Mouse (Mus musculus) liver, embryonic 16.5 days (tissue): ENCODE data around the gene Tmem17. TPM values are rescaled to one million over a fixed set of nuclear protein-coding genes. Genes with fewer than 3 reads are reported as not detected.

Experiments
- ATAC-seq: fragments of 200-750 bp; cut with Nextera tagmentation; 2 replicates; pipeline ENCODE4 v1.8.0; 2017; ENCODE audit warnings: low read depth, mild to moderate bottlenecking, moderate number of reproducible peaks, moderate library complexity
- H3K27ac ChIP-seq: fragments of 300-500 bp; sonication (generic); 2 replicates; pipeline ENCODE4 v1.5.1; 2014; ENCODE audit warnings: mild to moderate bottlenecking, low read length
- H3K27me3 ChIP-seq: fragments of 300-500 bp; sonication (generic); 2 replicates; pipeline ENCODE4 v1.6.1; 2014; ENCODE audit warnings: low read depth, low read length, mixed read lengths; ENCODE audit not compliant: control insufficient read depth, insufficient read depth
- H3K36me3 ChIP-seq: fragments of 300-500 bp; sonication (generic); 2 replicates; pipeline ENCODE4 v1.6.1; 2014; ENCODE audit warnings: mild to moderate bottlenecking; ENCODE audit not compliant: control insufficient read depth, insufficient read depth
- H3K4me1 ChIP-seq: fragments of 300-500 bp; sonication (generic); 2 replicates; pipeline ENCODE4 v1.6.1; 2014; ENCODE audit warnings: low read depth, low read length, mixed read lengths; ENCODE audit not compliant: control insufficient read depth
- H3K4me2 ChIP-seq: fragments of 300-500 bp; sonication (generic); 2 replicates; pipeline ENCODE4 v1.6.1; 2014; ENCODE audit warnings: low read depth, low read length, mixed read lengths
- H3K4me3 ChIP-seq: fragments of 300-500 bp; sonication (generic); 2 replicates; pipeline ENCODE4 v1.5.1; 2014; ENCODE audit warnings: low read depth, mild to moderate bottlenecking, low read length
- H3K9ac ChIP-seq: fragments of 300-500 bp; sonication (generic); 2 replicates; pipeline ENCODE4 v1.6.1; 2014; ENCODE audit warnings: low read depth, low read length
- H3K9me3 ChIP-seq: fragments of 300-500 bp; sonication (generic); replicated peaks from 2 replicates; pipeline ENCODE4 v1.6.1; 2016; ENCODE audit warnings: low read length; ENCODE audit not compliant: control insufficient read depth
- WGBS: fragments of 180-500 bp; shearing (Covaris S2); extraction: QIAGEN DNeasy Blood & Tissue Kit; methylation state at CpG from one replicate; pipeline ENCODE4 v1.1.7; 2014; ENCODE audit not compliant: insufficient replicate concordance; 5-methylcytosine and 5-hydroxymethylcytosine counted together
- polyA plus RNA-seq: library from polyadenylated mRNA; unstranded; fragments of >200 nt; fragmentation: Nextera tagmentation; extraction: Ambion mirVana; gene quantifications from 2 replicates; pipeline ENCODE4 v1.2.1, GENCODE M21; 2015

Gene Tmem17
- polyA plus RNA-seq, 1 experiment from 2014 or later, result 1.3 TPM

DNA sequence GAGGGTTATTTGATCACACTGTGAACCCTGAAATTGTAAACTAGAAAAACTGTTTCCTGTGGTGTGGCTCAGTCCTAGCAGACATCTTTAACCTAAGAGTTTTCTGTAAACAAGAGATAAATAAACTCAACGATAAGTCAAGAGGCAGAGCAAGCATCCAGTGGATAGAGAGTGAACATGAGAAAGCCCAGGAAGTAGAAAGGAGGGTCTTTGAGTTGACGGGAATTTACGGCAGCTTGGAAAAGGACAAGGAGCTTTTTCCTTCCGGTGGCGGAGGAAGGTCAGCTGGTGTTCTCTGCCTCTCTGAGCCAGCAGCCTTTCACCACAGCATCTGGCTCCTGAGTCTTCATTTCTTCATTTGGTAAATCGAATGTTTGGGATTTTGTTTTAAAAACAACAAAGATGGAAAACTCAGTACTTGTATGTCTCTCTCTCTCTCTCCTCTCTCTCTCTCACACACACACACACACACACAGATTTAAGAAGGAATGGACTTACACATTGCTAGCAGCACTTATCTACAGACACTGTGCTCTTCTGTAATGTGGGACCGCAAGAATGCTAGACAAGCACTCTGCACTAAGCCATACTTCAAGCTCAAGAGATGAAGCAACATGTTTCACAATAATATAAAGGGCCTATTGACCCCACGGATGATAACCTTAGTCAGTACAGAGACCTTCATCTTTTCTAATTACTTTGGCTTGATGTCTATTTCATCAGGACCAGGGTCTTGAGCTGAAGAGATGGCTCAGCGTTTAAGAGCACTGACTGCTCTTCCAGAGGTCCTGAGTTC, 10.9 kb upstream of the Tmem17 start:
- Histone ChIP-seq H3K4me3 (no peak overlapping the region), H3K4me2 (no peak overlapping the region), H3K4me1 (no peaks in the 10 kb centered on the region), H3K9ac (no peak overlapping the region), H3K27ac (no peak overlapping the region), H3K9me3 (no peaks in the 10 kb centered on the region), H3K36me3 (no peaks in the 10 kb centered on the region), H3K27me3 (no peaks in the 10 kb centered on the region)
- WGBS, result 64% methylated on average over 9 of the region's 9 CpGs
- no peak for ATAC-seq

DNA sequence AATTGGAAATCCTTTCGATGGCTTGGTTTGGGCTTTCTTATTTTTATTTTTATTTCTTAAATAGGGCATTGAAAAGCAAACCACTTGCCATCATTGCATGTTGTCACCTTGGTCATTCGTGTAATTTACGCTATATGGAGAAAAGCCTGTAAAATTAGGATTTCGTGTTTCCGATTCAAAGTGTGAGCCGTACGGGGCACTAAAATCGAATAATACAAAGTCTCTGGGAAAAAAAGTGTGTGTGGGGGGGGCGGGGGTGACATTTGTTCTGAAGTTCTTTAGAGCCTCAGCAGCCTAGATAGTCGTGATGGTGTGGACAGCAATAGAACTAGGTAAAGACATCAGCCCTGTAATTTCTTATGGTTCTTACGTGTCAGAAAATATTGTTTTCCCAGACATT, 1.2 kb downstream of the Tmem17 start:
- H3K4me2 ChIP-seq, result peak overlapping the region; percentile 77
- peak overlapping the region; percentile 75 for H3K4me3 ChIP-seq
- ATAC-seq, result no peak
- H3K9me3 ChIP-seq, result no peaks in the 10 kb centered on the region
- H3K36me3 ChIP-seq, result no peaks in the 10 kb centered on the region
- H3K4me1 ChIP-seq, result no peaks in the 10 kb centered on the region; the same call in 1 of the 2 replicates
- no peaks in the 10 kb centered on the region for H3K27me3 ChIP-seq
- 60% methylated on average over 11 of the region's 11 CpGs for WGBS
- no peak overlapping the region; the same call in 1 of the 2 replicates for H3K27ac ChIP-seq
- H3K9ac ChIP-seq, result peak overlapping the region; percentile 80; the same call in 1 of the 2 replicates

DNA sequence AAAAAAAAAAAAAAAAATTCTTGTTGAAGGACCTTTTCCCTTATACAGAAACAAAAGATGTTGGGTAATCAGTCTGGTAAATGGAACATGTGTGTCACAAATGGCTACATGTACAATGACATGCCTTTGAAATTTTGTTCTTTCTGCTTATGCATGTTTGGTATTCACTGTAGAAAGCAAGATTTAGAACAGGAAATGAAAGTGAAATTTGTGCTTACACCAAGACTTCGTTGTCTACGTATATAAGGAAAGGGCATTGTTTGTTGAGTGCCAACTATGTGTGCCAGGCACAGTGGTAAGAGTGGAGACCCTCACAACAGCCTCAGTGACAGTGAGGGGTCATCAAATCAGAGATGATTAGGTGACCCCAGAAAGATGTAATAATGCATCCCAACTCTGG, 3.2 kb downstream of the Tmem17 start:
- Histone ChIP-seq H3K4me1 (no peaks in the 10 kb centered on the region; the same call in 1 of the 2 replicates), H3K9ac (no peak overlapping the region), H3K4me3 (no peak overlapping the region), H3K9me3 (no peaks in the 10 kb centered on the region), H3K36me3 (no peaks in the 10 kb centered on the region), H3K27ac (no peak overlapping the region), H3K27me3 (no peaks in the 10 kb centered on the region), H3K4me2 (no peak overlapping the region)
- no peak for ATAC-seq
- 79% methylated on average over 2 of the region's 2 CpGs for WGBS

DNA sequence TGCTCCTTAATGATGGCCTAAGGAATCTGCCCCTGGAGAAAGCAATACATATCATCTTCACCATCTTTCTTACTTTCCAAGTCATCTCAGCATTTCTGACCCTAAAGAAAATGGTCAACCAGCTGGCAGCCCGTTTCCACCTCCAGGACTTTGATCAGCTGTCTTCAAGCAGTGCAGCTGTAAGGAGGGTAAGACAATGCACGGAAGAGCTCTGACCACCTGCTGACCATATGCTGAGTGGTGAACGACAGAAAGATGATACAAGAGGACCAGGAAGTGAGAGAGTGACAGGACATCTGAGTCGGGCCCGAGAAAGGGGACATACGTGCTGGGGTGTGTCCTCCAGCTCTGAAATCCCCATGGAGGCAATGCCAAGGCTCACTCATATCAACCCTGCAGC, 6.6 kb downstream of the Tmem17 start:
- Histone ChIP-seq H3K27me3 (no peaks in the 10 kb centered on the region), H3K36me3 (no peaks in the 10 kb centered on the region), H3K4me3 (no peak overlapping the region), H3K4me1 (no peaks in the 10 kb centered on the region), H3K9ac (no peak overlapping the region), H3K9me3 (no peaks in the 10 kb centered on the region), H3K4me2 (no peak overlapping the region), H3K27ac (no peak overlapping the region)
- ATAC-seq, result no peak
- 70% methylated on average over 6 of the region's 6 CpGs for WGBS

DNA sequence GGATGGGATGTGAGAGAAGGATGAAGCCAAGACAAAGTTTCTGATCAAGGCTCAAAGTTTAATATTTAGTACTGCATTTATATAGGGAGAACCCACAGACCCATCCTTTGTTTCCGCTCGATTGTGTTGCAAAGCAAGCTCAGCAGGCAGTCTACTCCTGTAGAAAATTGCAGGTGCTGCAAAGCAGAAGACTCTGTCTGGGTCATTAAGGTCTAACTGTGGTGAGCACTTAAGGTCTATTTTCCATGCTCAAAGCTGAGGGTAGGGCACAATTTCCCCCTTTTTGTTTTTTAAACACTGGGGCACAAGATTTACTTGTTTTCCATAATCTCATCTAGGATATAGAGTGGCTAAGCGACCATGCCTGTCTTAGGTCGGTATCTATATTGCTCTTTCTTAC, 8.4 kb downstream of the Tmem17 start:
- ATAC-seq, result no peak

DNA sequence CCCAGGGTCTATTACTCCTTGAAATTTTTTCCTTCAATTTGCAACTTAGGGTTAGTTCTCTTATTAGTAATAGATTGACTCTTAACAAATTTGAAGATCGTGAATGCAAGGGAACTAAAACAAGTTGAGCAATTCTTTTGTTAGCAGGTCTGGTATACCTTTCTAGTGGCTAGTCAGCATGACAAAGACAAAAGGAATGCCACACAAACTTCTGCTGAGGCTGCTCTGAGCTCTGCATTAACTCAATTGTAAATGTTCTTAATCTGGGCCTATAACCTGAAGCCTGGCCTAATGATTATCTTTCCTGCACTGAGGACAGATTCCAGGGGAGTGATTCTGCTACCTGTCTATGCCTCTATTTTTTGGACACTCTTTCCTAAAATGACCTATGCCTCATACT, 12.7 kb downstream of the Tmem17 start:
- Histone ChIP-seq H3K27ac (no peak overlapping the region), H3K9me3 (no peaks in the 10 kb centered on the region; the same call in 1 of the 2 replicates), H3K4me3 (no peak overlapping the region), H3K36me3 (no peaks in the 10 kb centered on the region), H3K4me1 (no peaks in the 10 kb centered on the region), H3K9ac (no peak overlapping the region), H3K27me3 (no peaks in the 10 kb centered on the region), H3K4me2 (no peak overlapping the region)
- no peak for ATAC-seq
- 80% methylated on average over 1 of the region's 1 CpGs for WGBS

More for the DNA sequence above, 8.4 kb downstream of the Tmem17 start:
- H3K27me3 ChIP-seq, result no peaks in the 10 kb centered on the region
- no peak overlapping the region for H3K27ac ChIP-seq
- H3K4me3 ChIP-seq, result no peak overlapping the region
- H3K9ac ChIP-seq, result no peak overlapping the region
- no peaks in the 10 kb centered on the region for H3K4me1 ChIP-seq
- 79% methylated on average over 4 of the region's 4 CpGs for WGBS
- H3K4me2 ChIP-seq, result no peak overlapping the region
- H3K36me3 ChIP-seq, result no peaks in the 10 kb centered on the region
- H3K9me3 ChIP-seq, result no peaks in the 10 kb centered on the region

DNA sequence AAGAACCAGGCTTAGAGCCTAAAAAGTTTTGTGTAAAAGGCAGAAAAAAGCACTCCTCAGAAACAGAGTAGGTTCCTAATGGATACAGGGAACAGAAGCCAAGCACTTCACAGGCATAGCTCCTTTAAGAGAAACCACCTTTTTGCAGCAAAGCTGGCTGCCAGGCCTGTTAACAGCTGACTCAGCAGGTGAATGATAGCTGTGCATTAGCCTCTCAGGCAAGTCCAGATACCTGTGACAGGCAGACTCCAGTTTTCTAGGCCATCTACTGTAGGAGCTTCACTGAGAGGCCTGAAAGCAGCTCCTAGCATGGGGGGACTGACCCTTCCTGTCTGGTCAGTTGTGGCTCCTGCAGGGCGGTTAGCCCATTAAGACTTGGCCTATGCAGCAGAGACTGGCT, 28.7 kb downstream of the Tmem17 start:
- Histone ChIP-seq H3K36me3 (no peaks in the 10 kb centered on the region), H3K9me3 (no peaks in the 10 kb centered on the region), H3K27ac (no peak overlapping the region), H3K4me1 (no peaks in the 10 kb centered on the region), H3K4me3 (no peak overlapping the region), H3K9ac (no peak overlapping the region), H3K4me2 (no peak overlapping the region), H3K27me3 (no peaks in the 10 kb centered on the region)
- ATAC-seq, result no peak
- WGBS, result 52% methylated on average over 1 of the region's 1 CpGs

DNA sequence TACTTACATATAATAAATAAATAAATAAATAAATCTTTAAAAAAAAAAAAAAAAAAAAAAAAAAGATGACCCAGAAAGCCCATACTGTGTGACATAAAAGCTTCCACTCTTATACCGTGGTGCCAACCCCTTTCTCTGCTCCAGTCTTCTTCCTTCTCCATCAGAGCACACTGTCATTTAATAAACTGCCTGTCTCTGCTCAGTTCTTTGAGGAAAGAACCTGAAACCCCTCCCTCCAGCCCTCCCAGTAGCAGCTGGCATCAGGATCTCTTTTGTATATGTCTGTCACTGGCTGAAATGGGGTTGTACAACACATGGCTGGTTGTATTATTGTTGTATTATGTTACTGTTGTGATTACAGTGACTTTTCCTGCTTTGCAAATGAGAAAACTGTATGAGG, 48.2 kb downstream of the Tmem17 start:
- no peak for ATAC-seq
- 44% methylated on average over 1 of the region's 1 CpGs for WGBS
- Histone ChIP-seq H3K4me3 (no peak overlapping the region), H3K9me3 (no peaks in the 10 kb centered on the region), H3K4me1 (no peaks in the 10 kb centered on the region), H3K36me3 (no peaks in the 10 kb centered on the region), H3K27me3 (no peaks in the 10 kb centered on the region), H3K27ac (no peak overlapping the region), H3K9ac (no peak overlapping the region), H3K4me2 (no peak overlapping the region)

DNA sequence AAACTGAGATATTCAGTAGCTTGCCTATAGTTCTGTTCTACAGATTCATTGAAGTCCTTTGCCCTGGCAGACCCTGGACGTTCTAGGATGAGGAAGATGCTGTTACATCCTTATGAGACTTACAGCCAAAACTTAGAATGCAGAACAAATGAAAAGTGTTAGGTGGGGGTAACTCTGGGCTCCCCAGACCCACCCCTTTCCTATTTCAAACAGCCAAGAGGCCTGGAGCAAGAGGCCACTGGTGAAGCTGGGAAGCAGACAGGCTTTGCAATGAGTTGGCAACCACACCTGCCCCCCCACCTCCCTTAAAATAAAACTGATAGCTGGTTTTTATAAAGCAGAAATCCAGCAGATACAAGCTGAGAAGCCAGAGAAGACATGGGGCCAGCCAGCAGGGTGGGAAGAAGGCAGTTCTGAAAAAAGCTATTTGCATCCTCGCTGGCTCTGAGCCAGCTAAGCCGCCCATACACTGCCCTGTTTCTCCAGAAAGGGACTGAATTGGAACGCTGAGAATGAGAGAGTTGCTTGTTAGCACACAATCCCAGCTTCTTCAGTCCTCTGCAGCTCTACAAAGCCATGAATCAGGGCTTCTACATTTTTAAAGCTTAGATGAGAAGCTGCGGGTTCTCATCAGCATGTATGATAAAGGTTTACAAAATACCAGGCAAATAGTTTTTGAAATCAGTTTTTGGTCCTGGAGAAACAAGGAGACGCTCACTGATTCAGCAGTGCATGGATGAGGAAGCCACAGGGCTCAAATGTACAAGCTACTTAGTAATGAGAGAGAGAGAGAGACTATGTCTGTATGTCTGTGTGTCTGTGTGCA, 48.8 kb downstream of the Tmem17 start:
- no peaks in the 10 kb centered on the region for H3K36me3 ChIP-seq
- H3K9me3 ChIP-seq, result no peaks in the 10 kb centered on the region
- no peaks in the 10 kb centered on the region for H3K27me3 ChIP-seq
- no peak for ATAC-seq
- H3K4me3 ChIP-seq, result no peak overlapping the region
- no peaks in the 10 kb centered on the region for H3K4me1 ChIP-seq
- H3K27ac ChIP-seq, result no peak overlapping the region
- WGBS, result 42% methylated on average over 6 of the region's 6 CpGs
- no peak overlapping the region for H3K4me2 ChIP-seq
- no peak overlapping the region for H3K9ac ChIP-seq
